Mouse (Mus musculus): ENCODE results near the gene Abhd6. TPM values are rescaled to one million over a fixed set of nuclear protein-coding genes. Genes with fewer than 3 reads are reported as not detected.

The Abhd6 gene
- polyA plus RNA-seq, 1 experiment: 13.2 TPM

- DNase-seq: no peak
- WGBS: 88% methylated on average over 11 of the region's 11 CpGs
- TF ChIP-seq POLR2A (IDR thresholded peaks at IDR 0.05; ENCODE audit: borderline replicate concordance, extremely low read depth, low read depth, low read length) (no peak), CTCF (IDR thresholded peaks at IDR 0.05; ENCODE audit: insufficient read depth, low read length) (no peak)
- H3K4me1 ChIP-seq (ENCODE audit: control insufficient read depth, insufficient read depth, low read length): no peaks in the 10 kb centered on the region
- no peak overlapping the region for H3K4me3 ChIP-seq (replicated peaks; ENCODE audit: extremely low read depth, low read depth, low read length)
These were observed 42.6 kb downstream of the Abhd6 start for GRCm38 (mm10) chr14:8045187-8045846.

- TF ChIP-seq CTCF (IDR thresholded peaks at IDR 0.05; ENCODE audit: insufficient read depth, low read length) (no peak), POLR2A (IDR thresholded peaks at IDR 0.05; ENCODE audit: borderline replicate concordance, extremely low read depth, low read depth, low read length) (no peak)
- WGBS: 95% methylated on average over 6 of the region's 6 CpGs
- no peaks in the 10 kb centered on the region for H3K4me1 ChIP-seq (ENCODE audit: control insufficient read depth, insufficient read depth, low read length)
- DNase-seq: no peak
- H3K4me3 ChIP-seq (replicated peaks; ENCODE audit: extremely low read depth, low read depth, low read length): no peak overlapping the region
These were observed 44.1 kb downstream of the Abhd6 start for GRCm38 (mm10) chr14:8046839-8047238.

GRCm38 (mm10) chr14:8049334-8049733, 46.6 kb downstream of the Abhd6 start:
- H3K4me3 ChIP-seq (replicated peaks; ENCODE audit: extremely low read depth, low read depth, low read length): no peak overlapping the region
- no peaks in the 10 kb centered on the region for H3K4me1 ChIP-seq (ENCODE audit: control insufficient read depth, insufficient read depth, low read length)
- no peak for DNase-seq
- no peak for TF ChIP-seq CTCF (IDR thresholded peaks at IDR 0.05; ENCODE audit: insufficient read depth, low read length)
- no peak for TF ChIP-seq POLR2A (IDR thresholded peaks at IDR 0.05; ENCODE audit: borderline replicate concordance, extremely low read depth, low read depth, low read length)
- 74% methylated on average over 10 of the region's 10 CpGs for WGBS

GRCm38 (mm10) chr14:8051869-8052268, 49.2 kb downstream of the Abhd6 start:
- 95% methylated on average over 2 of the region's 2 CpGs for WGBS
- TF ChIP-seq CTCF (IDR thresholded peaks at IDR 0.05; ENCODE audit: insufficient read depth, low read length): no peak
- no peak for TF ChIP-seq POLR2A (IDR thresholded peaks at IDR 0.05; ENCODE audit: borderline replicate concordance, extremely low read depth, low read depth, low read length)
- H3K4me3 ChIP-seq (replicated peaks; ENCODE audit: extremely low read depth, low read depth, low read length): no peak overlapping the region
- H3K4me1 ChIP-seq (ENCODE audit: control insufficient read depth, insufficient read depth, low read length): no peaks in the 10 kb centered on the region
- DNase-seq: no peak

DNA sequence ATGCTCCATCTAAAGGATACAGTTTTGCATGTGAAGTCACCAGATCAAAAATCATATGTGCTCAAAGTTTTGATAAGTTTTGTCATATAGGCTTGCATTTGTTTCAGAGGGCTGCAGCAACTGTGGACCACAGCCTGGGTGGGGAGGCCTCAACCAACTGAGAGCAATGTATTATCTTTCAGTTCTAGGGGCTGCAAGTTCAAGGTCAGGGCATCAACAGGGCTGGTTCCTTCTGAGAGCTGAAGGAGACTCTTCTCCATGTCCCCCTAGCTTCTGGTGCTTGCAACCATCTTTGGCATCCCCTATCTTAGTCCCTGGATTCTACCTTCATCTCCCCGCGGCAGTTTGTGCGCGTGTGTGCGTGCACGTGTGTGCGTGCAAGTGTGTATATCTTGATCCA, 50.0 kb downstream of the Abhd6 start:
- H3K4me3 ChIP-seq (replicated peaks; ENCODE audit: extremely low read depth, low read depth, low read length): no peak overlapping the region
- 96% methylated on average over 7 of the region's 7 CpGs for WGBS
- TF ChIP-seq POLR2A (IDR thresholded peaks at IDR 0.05; ENCODE audit: borderline replicate concordance, extremely low read depth, low read depth, low read length) (no peak), CTCF (IDR thresholded peaks at IDR 0.05; ENCODE audit: insufficient read depth, low read length) (no peak)
- no peaks in the 10 kb centered on the region for H3K4me1 ChIP-seq (ENCODE audit: control insufficient read depth, insufficient read depth, low read length)
- DNase-seq: no peak

GRCm38 (mm10) chr14:8054310-8055102, 51.8 kb downstream of the Abhd6 start:
- TF ChIP-seq POLR2A (IDR thresholded peaks at IDR 0.05; ENCODE audit: borderline replicate concordance, extremely low read depth, low read depth, low read length) (no peak), CTCF (IDR thresholded peaks at IDR 0.05; ENCODE audit: insufficient read depth, low read length) (no peak)
- H3K4me1 ChIP-seq (ENCODE audit: control insufficient read depth, insufficient read depth, low read length): no peaks in the 10 kb centered on the region
- WGBS: 63% methylated on average over 17 of the region's 17 CpGs
- peak; percentile 8 for DNase-seq
- no peak overlapping the region for H3K4me3 ChIP-seq (replicated peaks; ENCODE audit: extremely low read depth, low read depth, low read length)

DNA sequence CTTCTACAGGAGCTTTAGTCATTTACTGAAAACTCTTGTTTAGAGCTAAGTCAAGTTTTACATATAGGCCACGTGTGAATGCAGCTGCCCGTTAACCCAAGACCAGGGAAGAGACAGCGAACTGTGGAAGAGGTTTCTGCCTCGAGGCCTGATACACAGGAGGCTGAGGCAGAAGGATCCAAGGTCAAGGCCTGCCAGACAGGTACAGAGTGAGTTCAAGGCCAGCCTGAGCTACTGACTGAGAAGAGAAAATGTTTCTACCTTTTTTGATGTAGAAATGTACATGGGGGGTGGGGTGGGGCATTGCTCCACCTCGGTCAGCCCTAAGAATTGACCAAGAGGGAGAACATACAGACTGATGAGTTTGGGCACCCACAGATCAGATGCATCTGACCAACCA, 53.4 kb downstream of the Abhd6 start:
- 93% methylated on average over 5 of the region's 5 CpGs for WGBS
- H3K4me1 ChIP-seq (ENCODE audit: control insufficient read depth, insufficient read depth, low read length): no peaks in the 10 kb centered on the region
- H3K4me3 ChIP-seq (replicated peaks; ENCODE audit: extremely low read depth, low read depth, low read length): no peak overlapping the region
- no peak for DNase-seq
- TF ChIP-seq CTCF (IDR thresholded peaks at IDR 0.05; ENCODE audit: insufficient read depth, low read length) (no peak), POLR2A (IDR thresholded peaks at IDR 0.05; ENCODE audit: borderline replicate concordance, extremely low read depth, low read depth, low read length) (no peak)

GRCm38 (mm10) chr14:8059938-8060337, 57.2 kb downstream of the Abhd6 start:
- H3K4me3 ChIP-seq (replicated peaks; ENCODE audit: extremely low read depth, low read depth, low read length): no peak overlapping the region
- 88% methylated on average over 7 of the region's 7 CpGs for WGBS
- H3K4me1 ChIP-seq (ENCODE audit: control insufficient read depth, insufficient read depth, low read length): no peaks in the 10 kb centered on the region
- TF ChIP-seq POLR2A (IDR thresholded peaks at IDR 0.05; ENCODE audit: borderline replicate concordance, extremely low read depth, low read depth, low read length) (no peak), CTCF (IDR thresholded peaks at IDR 0.05; ENCODE audit: insufficient read depth, low read length) (no peak)
- no peak for DNase-seq

DNA sequence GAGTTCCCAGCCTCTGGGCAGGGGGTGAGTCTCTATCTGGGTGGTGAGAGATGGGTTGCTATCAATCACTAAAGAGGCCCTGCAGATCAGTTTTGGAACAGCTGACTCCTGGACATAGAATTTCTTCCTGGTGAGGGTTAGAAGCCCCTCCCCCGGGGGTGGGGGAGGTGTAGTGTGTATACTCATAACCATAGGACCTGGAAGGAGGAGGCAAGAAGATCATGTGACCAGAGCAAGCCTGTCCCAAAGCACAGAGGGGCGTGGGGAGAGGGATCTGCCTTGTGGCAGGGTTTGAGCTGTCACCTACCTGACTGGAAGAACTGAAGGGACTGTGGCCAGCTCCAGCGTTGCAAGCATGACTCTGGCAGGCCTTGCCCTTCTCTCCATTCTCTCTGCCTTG, 59.4 kb downstream of the Abhd6 start:
- no peak overlapping the region for H3K4me3 ChIP-seq (replicated peaks; ENCODE audit: extremely low read depth, low read depth, low read length)
- no peaks in the 10 kb centered on the region for H3K4me1 ChIP-seq (ENCODE audit: control insufficient read depth, insufficient read depth, low read length)
- TF ChIP-seq CTCF (IDR thresholded peaks at IDR 0.05; ENCODE audit: insufficient read depth, low read length) (no peak), POLR2A (IDR thresholded peaks at IDR 0.05; ENCODE audit: borderline replicate concordance, extremely low read depth, low read depth, low read length) (no peak)
- 35% methylated on average over 3 of the region's 3 CpGs for WGBS
- no peak for DNase-seq

All from lung, adult 2 months (tissue).